Mouse (Mus musculus) intestine, embryonic 14.5 days (tissue): ENCODE measurements around the gene Slc36a1. TPM values are rescaled to one million over a fixed set of nuclear protein-coding genes. Genes with fewer than 3 reads are reported as not detected.

Experiments used
- ATAC-seq: fragments of 200-750 bp; cut with Nextera tagmentation; replicated peaks from 2 replicates; pipeline ENCODE4 v1.8.0; 2017; ENCODE audit warnings: low read depth, moderate number of reproducible peaks, moderate TSS enrichment, moderate library complexity; ENCODE audit not compliant: low FRiP score, low TSS enrichment
- DNase-seq: peaks from one replicate; pipeline ENCODE4 v3.0.0-alpha.2; 2018; ENCODE audit warnings: low spot score
- H3K27ac ChIP-seq: fragments of 300-500 bp; sonication (generic); 2 replicates; pipeline ENCODE4 v1.5.1; 2014; ENCODE audit warnings: low read depth, mild to moderate bottlenecking, control low read depth
- H3K27me3 ChIP-seq: fragments of 300-500 bp; sonication (generic); replicated peaks from 2 replicates; pipeline ENCODE4 v1.6.1; 2014; ENCODE audit warnings: low read length, control low read depth; ENCODE audit not compliant: control insufficient read depth, insufficient read depth
- H3K36me3 ChIP-seq: fragments of 300-500 bp; sonication (generic); 2 replicates; pipeline ENCODE4 v1.6.1; 2014; ENCODE audit warnings: low read length, control low read depth; ENCODE audit not compliant: control insufficient read depth, insufficient read depth
- H3K4me1 ChIP-seq: fragments of 300-500 bp; sonication (generic); replicated peaks from 2 replicates; pipeline ENCODE4 v1.6.1; 2014; ENCODE audit warnings: low read length, control low read depth, mixed read lengths; ENCODE audit not compliant: control insufficient read depth, insufficient read depth
- H3K4me2 ChIP-seq: fragments of 300-500 bp; sonication (generic); 2 replicates; pipeline ENCODE4 v1.6.1; 2014; ENCODE audit warnings: low read length
- H3K4me3 ChIP-seq: fragments of 300-500 bp; sonication (generic); 2 replicates; pipeline ENCODE4 v1.5.1; 2014; ENCODE audit warnings: low read depth, low read length, control low read depth, mixed read lengths
- H3K9ac ChIP-seq: fragments of 300-500 bp; sonication (generic); 2 replicates; pipeline ENCODE4 v1.6.1; 2014; ENCODE audit warnings: mild to moderate bottlenecking, low read length
- H3K9me3 ChIP-seq: fragments of 300-500 bp; sonication (generic); 2 replicates; pipeline ENCODE4 v1.6.1; 2016; ENCODE audit warnings: low read length, control low read depth; ENCODE audit not compliant: control insufficient read depth
- WGBS: fragments of 180-500 bp; shearing (Covaris S2); extraction: QIAGEN DNeasy Blood & Tissue Kit; methylation state at CpG from one replicate; pipeline ENCODE4 v1.1.7; 2014; 5-methylcytosine and 5-hydroxymethylcytosine counted together
- polyA plus RNA-seq: library from polyadenylated mRNA; unstranded; fragments of >200 nt; fragmentation: Nextera tagmentation; extraction: Ambion mirVana; gene quantifications from 2 replicates; pipeline ENCODE4 v1.2.1, GENCODE M21; 2014

The Slc36a1 gene
- polyA plus RNA-seq, 1 experiment from 2014 or later: 2.9 TPM

DNA sequence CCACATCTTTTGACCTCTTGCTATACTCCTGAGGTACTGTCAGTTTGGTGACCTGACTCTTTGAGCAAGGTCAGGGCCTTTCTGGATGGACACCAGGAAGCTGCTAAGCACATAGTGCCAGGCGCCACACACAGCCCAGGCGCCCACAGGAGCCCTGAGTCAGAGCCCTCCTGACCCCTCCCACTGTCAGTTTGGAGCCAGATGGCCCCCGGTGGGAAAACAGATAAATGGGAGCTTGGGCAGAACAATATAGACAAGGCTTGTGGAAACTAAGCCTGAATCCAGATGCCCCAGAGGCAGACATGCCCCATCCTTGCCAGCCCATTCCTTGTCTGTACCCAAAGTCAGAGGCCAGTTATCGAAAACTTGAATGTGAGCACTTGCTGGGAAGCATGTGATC is 30.6 kb downstream of the Slc36a1 start:
- Histone ChIP-seq H3K9ac (no peak overlapping the region), H3K9me3 (no peaks in the 10 kb centered on the region), H3K4me3 (no peak overlapping the region), H3K4me2 (no peak overlapping the region), H3K4me1 (no peaks in the 10 kb centered on the region), H3K27ac (no peak overlapping the region), H3K27me3 (no peaks in the 10 kb centered on the region), H3K36me3 (peaks cover 14% of the 10 kb centered on the region; the same call in 1 of the 2 replicates)
- DNase-seq (no peak), ATAC-seq (no peak)
- WGBS: 75% methylated on average over 4 of the region's 4 CpGs

DNA sequence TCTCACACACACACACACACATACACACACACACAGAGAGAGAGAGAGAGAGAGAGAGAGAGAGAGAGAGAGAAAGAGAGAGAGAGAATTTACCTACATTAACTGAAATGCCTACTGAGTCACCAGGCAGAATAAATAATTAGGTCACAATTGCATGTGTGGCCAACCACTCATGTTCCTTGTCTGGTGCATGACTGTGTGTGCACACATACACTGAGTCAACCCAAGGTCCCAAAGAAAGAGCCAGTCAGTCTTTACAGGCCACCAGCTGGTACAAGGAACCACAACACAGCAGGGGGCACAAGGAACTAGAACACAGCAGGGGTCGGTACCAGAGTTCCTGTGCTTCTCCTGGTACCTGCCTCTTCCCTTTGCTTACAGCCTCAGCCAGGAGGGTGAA is 32.7 kb downstream of the Slc36a1 start:
- Histone ChIP-seq H3K4me2 (no peak overlapping the region), H3K36me3 (peaks cover 8% of the 10 kb centered on the region; the same call in 1 of the 2 replicates), H3K27ac (no peak overlapping the region), H3K27me3 (no peaks in the 10 kb centered on the region), H3K9ac (no peak overlapping the region), H3K9me3 (no peaks in the 10 kb centered on the region), H3K4me3 (no peak overlapping the region), H3K4me1 (no peaks in the 10 kb centered on the region)
- WGBS: 67% methylated on average over 1 of the region's 1 CpGs
- no peak for DNase-seq
- no peak for ATAC-seq

DNA sequence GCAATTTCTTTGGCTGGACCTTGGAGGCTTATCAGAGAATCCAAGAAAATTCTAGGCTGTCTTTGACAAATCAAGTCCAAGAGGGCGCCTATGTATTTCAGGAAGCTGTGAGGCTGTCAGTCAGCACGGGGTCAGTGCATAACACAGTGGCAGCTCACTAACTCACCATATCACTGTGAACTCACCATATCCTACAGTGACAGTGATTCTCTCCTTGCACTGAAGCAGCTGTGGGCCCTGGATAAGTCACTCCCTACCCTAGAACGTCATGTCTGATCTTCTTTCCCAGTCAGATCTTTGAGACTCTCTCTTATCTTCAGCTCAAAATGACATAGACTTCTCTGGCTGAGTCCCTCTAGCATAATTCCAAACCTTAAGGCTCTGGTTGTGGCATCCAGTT is 35.3 kb downstream of the Slc36a1 start:
- ATAC-seq: no peak
- H3K9me3 ChIP-seq: no peaks in the 10 kb centered on the region
- no peaks in the 10 kb centered on the region for H3K36me3 ChIP-seq
- no peak for DNase-seq
- no peak overlapping the region for H3K4me3 ChIP-seq
- H3K4me2 ChIP-seq: no peak overlapping the region
- WGBS: 74% methylated on average over 3 of the region's 3 CpGs
- no peak overlapping the region for H3K27ac ChIP-seq
- no peaks in the 10 kb centered on the region for H3K4me1 ChIP-seq
- no peaks in the 10 kb centered on the region for H3K27me3 ChIP-seq
- H3K9ac ChIP-seq: no peak overlapping the region

DNA sequence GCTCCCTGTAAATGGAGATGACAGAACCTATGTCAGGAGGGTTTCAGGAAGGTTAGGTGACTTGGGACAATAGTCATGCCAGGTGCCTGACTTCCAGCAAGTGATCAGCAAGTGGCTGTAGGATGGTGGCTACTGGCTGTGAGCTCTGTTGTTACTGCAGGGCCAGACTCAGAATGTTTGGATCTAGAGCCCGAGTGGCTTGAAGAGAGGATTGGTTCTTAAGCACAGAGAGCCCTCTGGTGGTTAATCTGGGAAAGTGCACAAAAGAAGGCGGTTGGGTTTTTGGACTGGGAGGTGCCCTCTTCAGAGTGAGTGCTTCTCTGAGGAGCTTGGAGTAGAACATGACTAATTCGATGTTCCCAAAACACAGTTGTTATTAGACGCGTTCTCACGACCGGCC is 36.4 kb downstream of the Slc36a1 start:
- Histone ChIP-seq H3K4me1 (no peaks in the 10 kb centered on the region), H3K27ac (no peak overlapping the region), H3K27me3 (no peaks in the 10 kb centered on the region), H3K9me3 (no peaks in the 10 kb centered on the region), H3K4me2 (no peak overlapping the region), H3K4me3 (no peak overlapping the region), H3K9ac (no peak overlapping the region), H3K36me3 (no peaks in the 10 kb centered on the region)
- peak; percentile 61 for DNase-seq
- WGBS: 67% methylated on average over 7 of the region's 7 CpGs
- ATAC-seq: no peak

DNA sequence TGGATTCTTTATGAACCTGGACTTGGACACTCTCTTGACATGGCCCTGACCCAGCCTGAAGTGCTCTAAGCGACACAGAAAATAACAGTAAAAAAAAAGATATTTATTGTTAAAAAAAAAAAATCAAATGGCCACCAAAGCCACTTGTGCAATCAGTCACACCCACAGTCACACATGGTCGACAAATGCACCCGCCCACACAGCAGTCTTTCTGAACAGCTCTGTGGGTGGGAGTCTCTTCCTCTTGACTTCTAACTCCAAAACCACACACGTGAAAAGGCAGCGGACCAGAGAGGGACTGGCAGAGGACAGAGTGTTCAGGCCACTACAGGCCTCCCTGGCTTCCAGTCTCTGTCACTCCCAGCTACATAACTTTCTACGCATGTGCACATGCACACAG is 46.4 kb downstream of the Slc36a1 start:
- 0 out of 2 replicates have a peak, but pooled peaks cover 3% of the 10 kb centered on the region for H3K9me3 ChIP-seq
- 82% methylated on average over 6 of the region's 6 CpGs for WGBS
- H3K27me3 ChIP-seq: no peaks in the 10 kb centered on the region
- no peak overlapping the region for H3K4me3 ChIP-seq
- no peak overlapping the region for H3K4me2 ChIP-seq
- no peak overlapping the region for H3K27ac ChIP-seq
- DNase-seq: no peak
- H3K9ac ChIP-seq: no peak overlapping the region
- ATAC-seq: no peak
- H3K36me3 ChIP-seq: no peaks in the 10 kb centered on the region
- no peaks in the 10 kb centered on the region for H3K4me1 ChIP-seq

DNA sequence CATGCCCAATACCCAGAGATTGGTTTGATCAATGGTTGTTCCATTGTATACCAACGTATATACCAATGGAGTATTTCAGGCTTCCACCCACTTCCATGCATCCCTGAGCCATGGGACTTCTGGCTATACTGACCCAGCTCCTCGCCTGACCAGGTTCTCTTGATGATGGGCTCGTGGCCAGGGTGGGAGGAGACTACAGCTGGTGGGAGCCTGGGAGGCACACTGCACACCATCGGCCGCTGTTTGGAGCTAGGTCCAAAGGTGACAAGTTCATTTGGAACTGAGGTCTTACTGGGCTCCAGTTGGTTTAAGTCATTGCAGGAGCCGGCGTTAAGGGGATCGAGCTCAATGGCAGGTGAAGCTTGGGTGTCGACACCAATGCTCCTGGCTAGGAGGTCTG is 49.2 kb downstream of the Slc36a1 start:
- H3K36me3 ChIP-seq: no peaks in the 10 kb centered on the region
- no peak overlapping the region for H3K4me3 ChIP-seq
- no peaks in the 10 kb centered on the region for H3K4me1 ChIP-seq
- DNase-seq (no peak), ATAC-seq (no peak)
- WGBS: 85% methylated on average over 9 of the region's 9 CpGs
- no peak overlapping the region for H3K9ac ChIP-seq
- no peak overlapping the region for H3K27ac ChIP-seq
- no peaks in the 10 kb centered on the region for H3K27me3 ChIP-seq
- H3K9me3 ChIP-seq: no peaks in the 10 kb centered on the region
- H3K4me2 ChIP-seq: no peak overlapping the region

DNA sequence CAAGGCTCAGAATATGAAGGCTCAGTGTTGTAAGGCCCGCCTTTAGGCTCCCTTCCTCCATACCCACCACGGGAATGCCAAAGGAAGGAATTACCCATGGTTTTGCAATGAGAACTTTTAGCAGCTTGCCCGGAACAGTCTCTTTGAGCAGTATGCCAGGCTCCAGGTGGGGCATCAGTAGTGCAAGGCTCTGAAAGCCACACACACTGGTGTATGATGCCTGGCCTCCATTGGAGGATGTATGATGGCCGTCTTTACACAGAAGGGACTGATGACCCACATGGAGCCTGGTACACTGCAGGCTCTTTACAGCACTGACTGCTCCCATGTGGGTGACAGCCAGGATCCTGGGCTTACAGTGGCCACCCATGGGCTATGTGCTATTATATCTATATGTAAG is 57.0 kb downstream of the Slc36a1 start:
- Histone ChIP-seq H3K4me2 (no peak overlapping the region), H3K36me3 (no peaks in the 10 kb centered on the region), H3K4me3 (no peak overlapping the region), H3K9me3 (no peaks in the 10 kb centered on the region), H3K27ac (no peak overlapping the region), H3K9ac (no peak overlapping the region), H3K4me1 (no peaks in the 10 kb centered on the region), H3K27me3 (no peaks in the 10 kb centered on the region)
- ATAC-seq (no peak), DNase-seq (no peak)
- WGBS: 78% methylated on average over 4 of the region's 4 CpGs

DNA sequence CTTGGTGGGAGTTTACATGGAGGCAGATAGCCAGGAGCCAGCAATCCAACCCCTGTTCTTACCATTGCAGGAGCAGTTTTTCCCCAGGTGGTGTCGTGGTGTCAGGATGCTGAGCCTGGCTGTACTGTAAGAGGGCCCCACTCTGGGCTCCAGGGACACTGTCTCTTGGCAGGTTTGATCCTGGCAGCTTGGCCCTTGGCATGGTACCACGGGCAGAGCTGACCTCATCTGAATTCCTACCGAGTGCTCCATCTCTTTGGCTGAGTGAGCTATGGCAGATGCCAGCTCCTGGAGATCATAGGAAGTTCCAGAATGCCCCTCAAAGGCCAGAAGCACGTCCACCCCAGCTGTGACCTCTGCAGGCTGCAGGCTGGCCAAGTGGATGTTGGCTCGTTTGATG is 57.9 kb downstream of the Slc36a1 start:
- Histone ChIP-seq H3K4me1 (no peaks in the 10 kb centered on the region), H3K4me3 (no peak overlapping the region), H3K9ac (no peak overlapping the region), H3K4me2 (no peak overlapping the region), H3K27ac (no peak overlapping the region), H3K9me3 (no peaks in the 10 kb centered on the region), H3K27me3 (no peaks in the 10 kb centered on the region), H3K36me3 (no peaks in the 10 kb centered on the region)
- ATAC-seq: no peak
- DNase-seq: no peak
- 67% methylated on average over 5 of the region's 5 CpGs for WGBS

DNA sequence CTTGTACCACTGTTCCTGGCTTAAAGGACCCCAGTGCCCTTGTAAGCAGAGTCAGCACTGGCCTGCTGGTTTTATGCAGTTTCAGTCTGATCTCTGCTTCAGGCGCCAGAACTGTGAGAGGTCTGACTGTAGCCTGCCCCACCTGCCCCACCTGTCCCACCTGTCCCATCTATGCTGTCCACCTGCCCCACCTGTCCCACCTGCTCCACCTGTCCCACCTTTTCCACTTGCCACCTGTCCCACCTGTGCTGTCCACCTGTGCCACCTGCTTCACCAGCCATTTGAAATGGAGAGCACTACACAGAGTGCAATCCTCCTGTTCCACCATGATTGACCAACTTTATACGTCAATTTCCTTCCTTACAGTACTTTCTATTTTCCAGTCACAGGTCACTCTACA is 60.2 kb downstream of the Slc36a1 start:
- H3K4me2 ChIP-seq: no peak overlapping the region
- no peak overlapping the region for H3K27ac ChIP-seq
- DNase-seq: no peak
- no peaks in the 10 kb centered on the region for H3K9me3 ChIP-seq
- H3K9ac ChIP-seq: no peak overlapping the region
- H3K4me1 ChIP-seq: no peaks in the 10 kb centered on the region
- H3K4me3 ChIP-seq: no peak overlapping the region
- no peaks in the 10 kb centered on the region for H3K36me3 ChIP-seq
- 76% methylated on average over 2 of the region's 2 CpGs for WGBS
- no peaks in the 10 kb centered on the region for H3K27me3 ChIP-seq
- ATAC-seq: no peak
